Mouse (Mus musculus): ENCODE results near the gene Rbpms2. TPM values are rescaled to one million over a fixed set of nuclear protein-coding genes. Genes with fewer than 3 reads are reported as not detected.
"Not testable (repeated sequence)": the region's sequence is repeated elsewhere in the genome, so short reads cannot be mapped to it uniquely, and the experiment has no call there.

Gene Rbpms2
- polyA plus RNA-seq, 1 experiment from 2014 or later: 2.5 TPM

DNA sequence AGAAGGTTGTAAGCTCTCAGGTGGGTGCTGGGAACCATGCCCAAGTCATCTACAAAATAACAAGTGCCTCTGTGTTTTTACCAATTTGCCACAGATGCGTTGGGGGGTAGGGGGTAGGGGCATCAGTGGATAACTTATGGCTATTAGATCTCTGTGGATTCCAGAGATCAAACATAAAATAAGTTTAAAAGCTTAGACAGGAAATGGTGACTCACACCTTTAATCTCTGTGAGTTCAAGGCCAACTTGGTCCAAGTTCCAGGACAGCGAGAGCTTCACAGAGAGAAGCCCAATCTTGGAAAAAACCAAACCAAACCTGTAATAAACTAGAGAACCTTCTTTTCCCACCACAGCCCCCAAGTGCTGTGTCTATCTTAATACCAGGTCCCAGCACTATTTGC lies 17.3 kb downstream of the Rbpms2 start:
- H3K9me3 ChIP-seq (ENCODE audit: control insufficient read depth, low read length): no peaks in the 10 kb centered on the region
- no peak overlapping the region for H3K27ac ChIP-seq (ENCODE audit: low read depth, low read length)
- H3K4me3 ChIP-seq (ENCODE audit: low read depth, low read length): no peak overlapping the region
- no peaks in the 10 kb centered on the region for H3K27me3 ChIP-seq (ENCODE audit: control insufficient read depth, insufficient read depth, low read length)
- no peak overlapping the region for H3K4me2 ChIP-seq (ENCODE audit: low read depth, low read length)
- no peak overlapping the region for H3K9ac ChIP-seq (replicated peaks; ENCODE audit: low read depth, low read length)
- H3K36me3 ChIP-seq (ENCODE audit: control insufficient read depth, insufficient read depth, low read length): no peaks in the 10 kb centered on the region
- ATAC-seq (ENCODE audit: low read depth): no peak
- WGBS: 91% methylated on average over 2 of the region's 2 CpGs
- H3K4me1 ChIP-seq (ENCODE audit: control insufficient read depth, insufficient read depth, low read length): no peaks in the 10 kb centered on the region

DNA sequence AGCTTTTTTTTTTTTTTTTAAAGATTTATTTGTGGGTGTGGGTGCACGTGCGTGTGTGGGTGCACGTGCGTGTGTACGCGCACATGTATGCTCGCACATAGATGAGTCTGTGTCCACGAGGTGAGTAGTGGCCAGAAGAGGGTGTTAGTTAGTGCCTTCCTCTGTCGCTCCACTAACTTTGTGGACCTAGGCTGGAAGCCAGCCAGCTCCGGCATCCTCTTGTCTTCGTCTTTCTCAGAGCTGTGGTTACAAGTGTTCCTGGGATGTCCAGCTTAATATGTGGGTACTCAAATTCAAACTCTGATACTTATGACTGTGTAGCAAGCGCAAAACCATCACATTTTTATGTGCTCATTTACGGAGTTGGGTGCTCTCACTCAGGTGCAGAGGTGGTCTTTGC lies 19.3 kb downstream of the Rbpms2 start:
- WGBS: 92% methylated on average over 13 of the region's 13 CpGs
- Histone ChIP-seq H3K27ac (ENCODE audit: low read depth, low read length) (no peak overlapping the region), H3K9ac (replicated peaks; ENCODE audit: low read depth, low read length) (no peak overlapping the region), H3K4me2 (ENCODE audit: low read depth, low read length) (no peak overlapping the region), H3K27me3 (ENCODE audit: control insufficient read depth, insufficient read depth, low read length) (no peaks in the 10 kb centered on the region), H3K9me3 (ENCODE audit: control insufficient read depth, low read length) (no peaks in the 10 kb centered on the region), H3K4me1 (ENCODE audit: control insufficient read depth, insufficient read depth, low read length) (no peaks in the 10 kb centered on the region), H3K36me3 (ENCODE audit: control insufficient read depth, insufficient read depth, low read length) (no peaks in the 10 kb centered on the region), H3K4me3 (ENCODE audit: low read depth, low read length) (no peak overlapping the region)
- no peak for ATAC-seq (ENCODE audit: low read depth)

DNA sequence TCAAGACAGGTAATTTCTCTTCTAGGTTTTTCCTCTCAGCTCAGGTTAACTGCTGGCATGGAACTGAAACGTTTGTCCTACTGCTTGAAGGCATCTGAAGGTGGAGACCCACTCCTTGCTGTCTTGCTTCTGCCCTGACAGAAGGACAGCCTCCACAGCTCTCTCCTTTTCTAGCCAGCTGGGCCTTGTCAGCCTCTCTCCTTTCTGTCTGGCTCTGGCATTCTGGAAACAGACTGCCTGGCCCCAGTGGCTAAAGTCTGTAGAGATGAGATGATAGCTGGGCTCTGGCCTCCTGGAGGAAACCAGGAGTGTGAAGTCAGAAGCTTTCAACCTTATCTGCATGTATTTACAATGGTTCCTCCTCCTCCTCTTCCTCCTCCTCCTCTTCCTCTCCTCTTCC lies 20.5 kb downstream of the Rbpms2 start:
- Histone ChIP-seq H3K9ac (replicated peaks; ENCODE audit: low read depth, low read length) (no peak overlapping the region), H3K4me1 (ENCODE audit: control insufficient read depth, insufficient read depth, low read length) (no peaks in the 10 kb centered on the region), H3K27ac (ENCODE audit: low read depth, low read length) (no peak overlapping the region), H3K27me3 (ENCODE audit: control insufficient read depth, insufficient read depth, low read length) (no peaks in the 10 kb centered on the region), H3K36me3 (ENCODE audit: control insufficient read depth, insufficient read depth, low read length) (no peaks in the 10 kb centered on the region), H3K9me3 (ENCODE audit: control insufficient read depth, low read length) (no peaks in the 10 kb centered on the region), H3K4me3 (ENCODE audit: low read depth, low read length) (no peak overlapping the region), H3K4me2 (ENCODE audit: low read depth, low read length) (no peak overlapping the region)
- WGBS: 79% methylated on average over 1 of the region's 1 CpGs
- ATAC-seq (ENCODE audit: low read depth): no peak

DNA sequence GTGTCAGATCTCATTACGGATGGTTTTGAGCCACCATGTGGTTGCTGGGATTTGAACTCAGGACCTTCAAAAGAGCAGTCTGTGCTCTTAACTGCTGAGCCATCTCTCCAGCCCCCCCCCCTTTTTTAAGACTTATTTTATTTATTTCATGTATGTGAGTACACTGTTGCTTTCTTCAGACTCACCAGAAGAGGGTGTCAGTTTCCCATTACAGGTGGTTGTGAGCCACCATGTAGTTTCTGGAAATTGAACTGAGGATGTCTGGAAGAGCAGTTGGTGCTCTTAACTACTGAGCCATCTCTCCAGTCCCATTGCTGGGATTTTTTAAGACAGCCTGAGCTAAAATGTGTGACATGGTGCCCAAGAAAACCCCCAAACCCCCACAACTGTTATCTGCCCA lies 22.5 kb downstream of the Rbpms2 start:
- H3K27me3 ChIP-seq (ENCODE audit: control insufficient read depth, insufficient read depth, low read length); H3K4me2 ChIP-seq (ENCODE audit: low read depth, low read length); H3K27ac ChIP-seq (ENCODE audit: low read depth, low read length); H3K9me3 ChIP-seq (ENCODE audit: control insufficient read depth, low read length); H3K4me3 ChIP-seq (ENCODE audit: low read depth, low read length); H3K4me1 ChIP-seq (ENCODE audit: control insufficient read depth, insufficient read depth, low read length); ATAC-seq (ENCODE audit: low read depth); H3K9ac ChIP-seq (replicated peaks; ENCODE audit: low read depth, low read length); H3K36me3 ChIP-seq (ENCODE audit: control insufficient read depth, insufficient read depth, low read length): not testable (repeated sequence)
- WGBS: 90% methylated on average over 1 of the region's 1 CpGs

DNA sequence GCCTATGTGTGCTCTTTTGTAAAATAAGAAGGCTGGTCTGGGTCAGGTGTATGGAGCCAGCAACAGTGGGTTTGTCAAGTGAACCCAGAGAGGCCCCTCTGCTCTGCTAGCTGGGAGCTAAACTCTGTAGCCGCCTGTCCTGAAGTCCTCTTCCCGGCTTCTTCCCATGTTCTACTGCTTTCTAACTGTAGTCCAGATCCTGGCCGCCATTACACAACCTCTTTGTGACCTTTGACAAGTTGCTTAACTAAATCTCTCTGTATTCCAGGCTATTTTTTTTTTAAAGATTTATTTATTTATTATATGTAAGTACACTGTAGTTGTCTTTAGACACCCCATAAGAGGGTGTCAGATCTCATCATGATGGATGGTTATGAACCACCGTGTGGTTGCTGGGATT lies 24.3 kb downstream of the Rbpms2 start:
- no peak for ATAC-seq (ENCODE audit: low read depth)
- H3K27me3 ChIP-seq (ENCODE audit: control insufficient read depth, insufficient read depth, low read length): no peaks in the 10 kb centered on the region
- WGBS: 98% methylated on average over 4 of the region's 4 CpGs

DNA sequence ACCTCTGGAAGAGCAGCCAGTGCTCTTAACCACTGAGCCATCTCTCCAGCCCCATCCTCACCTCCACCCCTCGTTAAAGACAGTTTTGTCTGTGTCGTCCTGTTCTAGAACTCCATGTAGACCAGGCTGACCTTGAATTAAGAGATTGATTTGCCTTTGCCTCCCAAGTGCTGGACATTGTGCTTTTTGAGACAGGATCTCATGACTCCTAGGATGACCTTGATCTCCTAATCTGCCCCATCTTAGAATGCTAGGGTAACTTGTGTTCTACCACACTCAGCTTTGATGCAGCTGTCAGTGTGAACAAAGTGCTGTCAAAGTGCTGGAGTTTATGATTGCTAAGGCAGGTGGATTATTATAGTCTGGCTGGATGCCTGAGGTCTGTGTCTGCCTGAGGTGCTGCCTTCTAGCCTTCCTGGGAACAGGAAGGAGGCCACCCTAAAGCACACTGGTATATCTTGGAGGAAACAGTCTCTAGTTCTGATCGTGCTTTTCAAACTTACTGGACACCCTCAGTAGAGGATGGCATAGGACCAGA lies 25.3 kb downstream of the Rbpms2 start:
- Histone ChIP-seq H3K4me2 (ENCODE audit: low read depth, low read length) (no peak overlapping the region), H3K36me3 (ENCODE audit: control insufficient read depth, insufficient read depth, low read length) (no peaks in the 10 kb centered on the region), H3K9ac (replicated peaks; ENCODE audit: low read depth, low read length) (no peak overlapping the region), H3K9me3 (ENCODE audit: control insufficient read depth, low read length) (no peaks in the 10 kb centered on the region), H3K4me3 (ENCODE audit: low read depth, low read length) (no peak overlapping the region), H3K27ac (ENCODE audit: low read depth, low read length) (no peak overlapping the region), H3K27me3 (ENCODE audit: control insufficient read depth, insufficient read depth, low read length) (no peaks in the 10 kb centered on the region), H3K4me1 (ENCODE audit: control insufficient read depth, insufficient read depth, low read length) (no peaks in the 10 kb centered on the region)
- ATAC-seq (ENCODE audit: low read depth): no peak
- 86% methylated on average over 3 of the region's 3 CpGs for WGBS

More for the DNA sequence above, 24.3 kb downstream of the Rbpms2 start:
- no peaks in the 10 kb centered on the region for H3K4me1 ChIP-seq (ENCODE audit: control insufficient read depth, insufficient read depth, low read length)
- H3K4me2 ChIP-seq (ENCODE audit: low read depth, low read length): no peak overlapping the region
- no peaks in the 10 kb centered on the region for H3K36me3 ChIP-seq (ENCODE audit: control insufficient read depth, insufficient read depth, low read length)
- H3K27ac ChIP-seq (ENCODE audit: low read depth, low read length): no peak overlapping the region
- no peak overlapping the region for H3K4me3 ChIP-seq (ENCODE audit: low read depth, low read length)
- H3K9ac ChIP-seq (replicated peaks; ENCODE audit: low read depth, low read length): no peak overlapping the region
- H3K9me3 ChIP-seq (ENCODE audit: control insufficient read depth, low read length): no peaks in the 10 kb centered on the region

DNA sequence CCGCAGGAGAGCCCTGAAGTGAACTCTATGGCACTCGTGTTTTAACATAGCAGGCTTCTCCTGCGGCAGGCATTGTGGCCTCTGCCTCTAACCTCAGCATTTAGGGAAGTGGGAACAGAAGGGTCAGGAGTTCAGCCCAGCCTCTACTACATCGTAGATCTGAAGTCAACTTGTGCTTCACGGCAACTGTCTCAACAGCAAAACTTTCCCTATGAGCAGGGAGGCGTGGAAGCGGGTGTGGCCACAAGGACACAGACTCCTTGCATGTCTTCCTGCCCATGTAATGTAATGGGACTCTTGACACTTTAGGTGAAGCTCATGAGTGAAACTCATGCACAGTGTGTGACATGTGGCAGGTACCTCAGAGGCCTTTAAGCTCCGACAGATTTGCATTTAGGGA lies 26.1 kb downstream of the Rbpms2 start:
- no peak for ATAC-seq (ENCODE audit: low read depth)
- no peak overlapping the region for H3K9ac ChIP-seq (replicated peaks; ENCODE audit: low read depth, low read length)
- no peaks in the 10 kb centered on the region for H3K36me3 ChIP-seq (ENCODE audit: control insufficient read depth, insufficient read depth, low read length)
- no peaks in the 10 kb centered on the region for H3K4me1 ChIP-seq (ENCODE audit: control insufficient read depth, insufficient read depth, low read length)
- H3K4me2 ChIP-seq (ENCODE audit: low read depth, low read length): no peak overlapping the region
- WGBS: 88% methylated on average over 8 of the region's 8 CpGs
- H3K27me3 ChIP-seq (ENCODE audit: control insufficient read depth, insufficient read depth, low read length): no peaks in the 10 kb centered on the region
- no peak overlapping the region for H3K4me3 ChIP-seq (ENCODE audit: low read depth, low read length)
- no peaks in the 10 kb centered on the region for H3K9me3 ChIP-seq (ENCODE audit: control insufficient read depth, low read length)
- no peak overlapping the region for H3K27ac ChIP-seq (ENCODE audit: low read depth, low read length)

DNA sequence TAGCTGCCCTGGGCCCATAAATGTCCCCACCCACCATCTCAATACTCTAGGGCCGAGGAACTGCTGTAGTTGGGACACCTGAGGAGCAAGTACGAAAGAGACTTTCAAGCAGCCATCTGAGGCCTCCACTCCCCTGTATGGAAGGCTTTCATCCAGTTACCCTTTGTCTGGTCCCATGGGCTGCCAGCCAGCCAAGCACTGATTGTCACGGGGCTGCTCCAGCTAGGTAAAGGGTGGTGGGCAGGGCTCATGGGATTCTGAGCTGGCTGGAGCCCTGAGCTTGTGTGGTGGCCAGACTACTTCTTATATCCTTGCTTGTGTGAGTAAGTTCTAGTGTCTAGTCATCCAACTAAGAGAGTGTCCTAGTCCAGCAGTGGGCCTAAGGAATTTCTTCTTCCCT lies 27.8 kb downstream of the Rbpms2 start:
- H3K27me3 ChIP-seq (ENCODE audit: control insufficient read depth, insufficient read depth, low read length): no peaks in the 10 kb centered on the region
- WGBS: 64% methylated on average over 3 of the region's 3 CpGs
- H3K4me2 ChIP-seq (ENCODE audit: low read depth, low read length): no peak overlapping the region
- H3K36me3 ChIP-seq (ENCODE audit: control insufficient read depth, insufficient read depth, low read length): no peaks in the 10 kb centered on the region
- H3K9me3 ChIP-seq (ENCODE audit: control insufficient read depth, low read length): no peaks in the 10 kb centered on the region
- H3K27ac ChIP-seq (ENCODE audit: low read depth, low read length): no peak overlapping the region
- H3K9ac ChIP-seq (replicated peaks; ENCODE audit: low read depth, low read length): no peak overlapping the region; the same call in 1 of the 2 replicates
- no peak for ATAC-seq (ENCODE audit: low read depth)
- no peaks in the 10 kb centered on the region for H3K4me1 ChIP-seq (ENCODE audit: control insufficient read depth, insufficient read depth, low read length)
- H3K4me3 ChIP-seq (ENCODE audit: low read depth, low read length): no peak overlapping the region

DNA sequence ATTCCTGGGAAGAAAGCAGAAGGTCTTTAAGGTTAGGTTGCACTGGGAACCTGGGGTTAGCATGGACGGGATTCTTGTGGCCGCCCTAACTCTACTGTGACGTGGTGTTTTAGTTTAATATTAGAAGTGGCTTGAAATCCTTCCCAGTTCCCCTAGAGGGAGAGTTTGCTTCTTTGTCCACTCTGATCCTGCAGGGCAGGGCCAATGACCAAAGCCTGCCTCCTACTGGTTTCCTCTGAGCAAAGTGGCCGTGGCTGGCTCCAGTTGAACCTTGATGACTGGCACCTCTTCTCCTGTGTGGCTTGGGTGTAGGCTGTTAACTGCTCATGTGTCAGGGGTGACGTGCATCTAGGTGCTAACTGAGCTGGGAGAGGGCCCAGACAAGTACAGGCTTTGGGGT lies 31.6 kb downstream of the Rbpms2 start:
- Histone ChIP-seq H3K27me3 (ENCODE audit: control insufficient read depth, insufficient read depth, low read length) (no peaks in the 10 kb centered on the region), H3K4me2 (ENCODE audit: low read depth, low read length) (no peak overlapping the region), H3K27ac (ENCODE audit: low read depth, low read length) (no peak overlapping the region), H3K36me3 (ENCODE audit: control insufficient read depth, insufficient read depth, low read length) (no peaks in the 10 kb centered on the region), H3K4me1 (ENCODE audit: control insufficient read depth, insufficient read depth, low read length) (no peaks in the 10 kb centered on the region), H3K9ac (replicated peaks; ENCODE audit: low read depth, low read length) (no peak overlapping the region), H3K4me3 (ENCODE audit: low read depth, low read length) (no peak overlapping the region), H3K9me3 (ENCODE audit: control insufficient read depth, low read length) (no peaks in the 10 kb centered on the region)
- no peak for ATAC-seq (ENCODE audit: low read depth)
- WGBS: 68% methylated on average over 5 of the region's 5 CpGs

DNA sequence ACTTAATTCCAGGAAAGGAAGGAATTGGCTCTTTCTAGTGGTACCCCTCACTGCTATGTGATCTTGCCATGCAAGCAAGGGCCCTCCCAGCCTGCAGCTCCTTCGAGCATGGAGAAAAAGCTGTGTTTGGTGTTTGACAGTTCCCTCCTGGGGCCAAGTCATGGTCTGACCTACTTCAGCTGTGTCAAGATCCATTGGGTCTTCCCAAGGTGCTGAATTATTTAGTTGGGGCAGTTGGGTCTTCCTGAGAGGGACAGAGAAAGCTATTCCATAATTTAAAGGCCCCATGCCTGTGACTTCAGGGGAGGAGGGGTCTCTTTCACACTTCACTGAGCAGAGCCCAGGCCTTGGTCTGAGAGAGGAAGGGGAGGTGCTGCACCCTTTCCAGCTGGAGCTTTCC lies 32.0 kb downstream of the Rbpms2 start:
- Histone ChIP-seq H3K9ac (replicated peaks; ENCODE audit: low read depth, low read length) (no peak overlapping the region), H3K4me1 (ENCODE audit: control insufficient read depth, insufficient read depth, low read length) (no peaks in the 10 kb centered on the region), H3K36me3 (ENCODE audit: control insufficient read depth, insufficient read depth, low read length) (no peaks in the 10 kb centered on the region), H3K27ac (ENCODE audit: low read depth, low read length) (no peak overlapping the region), H3K4me3 (ENCODE audit: low read depth, low read length) (no peak overlapping the region), H3K4me2 (ENCODE audit: low read depth, low read length) (no peak overlapping the region), H3K27me3 (ENCODE audit: control insufficient read depth, insufficient read depth, low read length) (no peaks in the 10 kb centered on the region), H3K9me3 (ENCODE audit: control insufficient read depth, low read length) (no peaks in the 10 kb centered on the region)
- no peak for ATAC-seq (ENCODE audit: low read depth)
- 84% methylated on average over 1 of the region's 1 CpGs for WGBS

Data from neural tube, embryonic 14.5 days (tissue).